Mouse (Mus musculus) heart, postnatal 0 days (tissue): ENCODE data around the gene Prkch.

Experiments
- CTCF ChIP-seq: IDR thresholded peaks from 2 replicates; pipeline ENCODE4 v1.5.1; 2016; ENCODE audit warnings: antibody characterized with exemption, control low read depth, low read depth
- EP300 ChIP-seq: IDR thresholded peaks from 2 replicates; pipeline ENCODE4 v1.6.1; 2016; ENCODE audit warnings: antibody characterized with exemption, low read depth

DNA sequence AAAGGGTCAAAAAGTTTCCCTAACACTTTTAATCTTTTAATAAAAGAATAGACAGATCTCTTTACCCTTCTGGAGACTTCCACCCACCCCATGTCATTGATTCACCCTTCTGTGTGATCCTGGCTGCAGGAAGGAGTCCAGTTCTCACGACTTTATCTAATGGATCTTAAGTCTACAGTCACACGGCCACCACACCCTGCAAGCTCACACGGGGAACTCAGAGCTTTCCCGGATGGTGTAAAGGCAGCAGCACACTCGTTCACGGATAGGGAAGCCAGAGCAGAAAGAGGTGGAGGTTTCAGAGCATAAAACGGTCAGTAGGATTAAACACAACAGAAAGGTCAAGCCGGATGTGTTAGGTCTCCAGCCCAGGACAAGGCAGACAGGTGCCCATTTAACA is 36.3 kb upstream of the Prkch start:
- TF ChIP-seq EP300 (no peak), CTCF (no peak)
